Mouse (Mus musculus): Measurements from ENCODE around the gene C130026I21Rik. TPM values are rescaled to one million over a fixed set of nuclear protein-coding genes. Genes with fewer than 3 reads are reported as not detected.

C130026I21Rik gene
- polyA plus RNA-seq, 1 experiment from 2014 or later = 0.26 TPM

DNA sequence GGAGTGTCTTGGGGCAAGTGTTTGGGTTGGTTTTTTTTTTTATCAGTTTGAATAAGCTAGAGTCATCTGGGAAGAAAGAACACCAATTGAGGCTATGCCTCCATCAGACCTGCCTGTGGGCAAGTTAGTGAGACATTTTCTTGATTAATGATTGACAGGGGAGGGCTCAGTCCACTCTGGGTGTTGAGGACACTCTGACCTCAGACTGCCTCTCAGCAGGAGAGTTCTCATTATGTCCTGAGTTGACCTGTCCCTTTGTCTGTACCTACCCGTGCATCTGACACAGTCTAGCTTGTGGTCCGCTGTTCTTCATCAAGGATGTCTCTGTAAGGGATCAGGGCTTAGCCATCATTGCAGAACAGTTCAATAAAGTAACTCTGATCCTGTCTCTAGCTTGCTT is 323.0 kb downstream of the C130026I21Rik start:
- Histone ChIP-seq H3K4me1 (replicated peaks) (no peaks in the 10 kb centered on the region), H3K4me3 (no peak overlapping the region), H3K4me2 (no peak overlapping the region), H3K36me3 (no peaks in the 10 kb centered on the region), H3K27me3 (no peaks in the 10 kb centered on the region), H3K9ac (no peak overlapping the region), H3K27ac (replicated peaks) (no peak overlapping the region), H3K9me3 (no peaks in the 10 kb centered on the region)
- ATAC-seq (ENCODE audit: low FRiP score, low read depth) = no peak
- WGBS = 54% methylated on average over 2 of the region's 2 CpGs

- Histone ChIP-seq H3K27ac (replicated peaks) (no peak overlapping the region), H3K36me3 (no peaks in the 10 kb centered on the region), H3K9ac (no peak overlapping the region), H3K4me2 (no peak overlapping the region), H3K27me3 (no peaks in the 10 kb centered on the region), H3K4me1 (replicated peaks) (no peaks in the 10 kb centered on the region), H3K4me3 (no peak overlapping the region), H3K9me3 (no peaks in the 10 kb centered on the region)
- no peak for ATAC-seq (ENCODE audit: low FRiP score, low read depth)
- WGBS = 87% methylated on average over 3 of the region's 3 CpGs
Measured at GRCm38 (mm10) chr1:84945950-84946349, 324.4 kb downstream of the C130026I21Rik start.

DNA sequence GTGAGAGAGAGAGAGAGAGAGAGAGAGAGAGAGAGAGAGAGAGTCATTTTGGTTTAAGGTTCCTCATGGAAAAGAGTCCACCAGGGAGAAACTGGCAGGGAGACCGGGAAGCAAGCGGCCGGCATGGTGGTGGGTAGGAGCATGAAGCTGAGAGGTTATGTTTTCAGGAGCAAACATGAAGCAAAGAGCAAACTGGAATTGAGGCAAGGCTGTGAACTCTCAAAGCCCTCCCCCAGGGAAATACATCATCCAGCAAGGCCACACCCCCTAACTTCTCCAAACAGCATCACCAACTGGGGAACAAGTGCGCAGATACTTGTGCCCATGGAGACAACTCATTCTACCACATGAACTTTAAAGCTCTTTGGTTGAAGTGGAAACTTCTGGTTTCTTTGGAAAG is 326.8 kb downstream of the C130026I21Rik start:
- Histone ChIP-seq H3K9me3 (no peaks in the 10 kb centered on the region), H3K4me2 (no peak overlapping the region), H3K4me3 (no peak overlapping the region), H3K36me3 (no peaks in the 10 kb centered on the region), H3K27ac (replicated peaks) (no peak overlapping the region), H3K9ac (no peak overlapping the region), H3K27me3 (no peaks in the 10 kb centered on the region), H3K4me1 (replicated peaks) (no peaks in the 10 kb centered on the region)
- ATAC-seq (ENCODE audit: low FRiP score, low read depth) = no peak
- WGBS = 95% methylated on average over 4 of the region's 4 CpGs

Small RNA genes lying within 50 kb of the gene (microRNA-seq; reads per million reads assigned to microRNA genes)
- gene Gm27907 = not detected

Other genes with a start within 250 kb of the C130026I21Rik start
- gene Gm10553, start 170.4 kb downstream of the C130026I21Rik start, polyA plus RNA-seq (2015; fragmentation: Nextera tagmentation; extraction: Ambion mirVana) = not detected in 2 replicates
- gene A530032D15Rik, start 160.7 kb downstream of the C130026I21Rik start, polyA plus RNA-seq (2015; fragmentation: Nextera tagmentation; extraction: Ambion mirVana) = not detected in 2 replicates